Mouse (Mus musculus): ENCODE data around the gene Gm4340. TPM values are rescaled to one million over a fixed set of nuclear protein-coding genes. Genes with fewer than 3 reads are reported as not detected.
"Not testable (repeated sequence)": the region's sequence is repeated elsewhere in the genome, so short reads cannot be mapped to it uniquely, and the experiment has no call there.

Gene Gm4340
- total RNA-seq (2021): not detected
- long read RNA-seq, experiment 1: 0 reads
- long read RNA-seq, experiment 2: 0 reads

DNA sequence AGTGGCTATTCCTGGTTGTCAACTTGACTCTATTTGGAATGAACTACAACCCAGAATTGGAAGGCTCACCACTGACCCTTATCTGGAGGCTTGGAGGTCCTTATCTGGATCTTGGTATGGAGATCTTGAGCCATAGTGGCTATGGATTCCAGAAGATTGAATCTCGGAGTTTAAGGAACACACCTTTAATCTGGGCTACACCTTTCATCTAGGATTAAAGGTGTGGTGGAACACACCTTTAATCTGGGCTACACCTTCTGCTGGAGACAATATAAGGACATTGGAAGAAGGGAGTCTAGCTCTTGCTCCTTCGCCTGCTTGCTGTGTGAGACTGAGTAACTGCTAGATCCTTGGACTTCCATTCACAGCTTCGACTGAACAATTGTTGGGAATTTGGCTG, at the start of gene Gm4340:
TSS of gene Gm4340 (plus strand) at position 301 of the 400 bp plus-strand sequence.
- not testable (repeated sequence) for DNase-seq (ENCODE audit: low spot score in 2 of 2)

DNA sequence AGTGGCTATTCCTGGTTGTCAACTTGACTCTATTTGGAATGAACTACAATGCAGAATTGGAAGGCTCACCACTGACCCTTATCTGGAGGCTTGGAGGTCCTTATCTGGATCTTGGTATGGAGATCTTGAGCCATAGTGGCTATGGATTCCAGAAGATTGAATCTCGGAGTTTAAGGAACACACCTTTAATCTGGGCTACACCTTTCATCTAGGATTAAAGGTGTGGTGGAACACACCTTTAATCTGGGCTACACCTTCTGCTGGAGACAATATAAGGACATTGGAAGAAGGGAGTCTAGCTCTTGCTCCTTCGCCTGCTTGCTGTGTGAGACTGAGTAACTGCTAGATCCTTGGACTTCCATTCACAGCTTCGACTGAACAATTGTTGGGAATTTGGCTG, 42.6 kb upstream of the Gm4340 start, which contains the start of gene Gm6763:
TSS of gene Gm6763 (plus strand) at position 301 of the 400 bp plus-strand sequence.
- not testable (repeated sequence) for DNase-seq (ENCODE audit: low spot score in 2 of 2)

DNA sequence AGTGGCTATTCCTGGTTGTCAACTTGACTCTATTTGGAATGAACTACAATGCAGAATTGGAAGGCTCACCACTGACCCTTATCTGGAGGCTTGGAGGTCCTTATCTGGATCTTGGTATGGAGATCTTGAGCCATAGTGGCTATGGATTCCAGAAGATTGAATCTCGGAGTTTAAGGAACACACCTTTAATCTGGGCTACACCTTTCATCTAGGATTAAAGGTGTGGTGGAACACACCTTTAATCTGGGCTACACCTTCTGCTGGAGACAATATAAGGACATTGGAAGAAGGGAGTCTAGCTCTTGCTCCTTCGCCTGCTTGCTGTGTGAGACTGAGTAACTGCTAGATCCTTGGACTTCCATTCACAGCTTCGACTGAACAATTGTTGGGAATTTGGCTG, 34.1 kb upstream of the Gm4340 start, which contains the start of gene Gm8764:
TSS of gene Gm8764 (plus strand) at position 301 of the 400 bp plus-strand sequence.
- not testable (repeated sequence) for DNase-seq (ENCODE audit: low spot score in 2 of 2)

- not testable (repeated sequence) for DNase-seq (ENCODE audit: low spot score in 2 of 2)
These were observed 25.6 kb upstream of the Gm4340 start, which contains the start of gene Gm21304 for GRCm38 (mm10) chr10:104168215-104168614. Gm21304 (plus strand) TSS chr10:104168515.

GRCm38 (mm10) chr10:104176724-104177123, 17.1 kb upstream of the Gm4340 start, which contains the start of gene Gm21312:
Gm21312 (plus strand) TSS chr10:104177024.
- not testable (repeated sequence) for DNase-seq (ENCODE audit: low spot score in 2 of 2)

DNA sequence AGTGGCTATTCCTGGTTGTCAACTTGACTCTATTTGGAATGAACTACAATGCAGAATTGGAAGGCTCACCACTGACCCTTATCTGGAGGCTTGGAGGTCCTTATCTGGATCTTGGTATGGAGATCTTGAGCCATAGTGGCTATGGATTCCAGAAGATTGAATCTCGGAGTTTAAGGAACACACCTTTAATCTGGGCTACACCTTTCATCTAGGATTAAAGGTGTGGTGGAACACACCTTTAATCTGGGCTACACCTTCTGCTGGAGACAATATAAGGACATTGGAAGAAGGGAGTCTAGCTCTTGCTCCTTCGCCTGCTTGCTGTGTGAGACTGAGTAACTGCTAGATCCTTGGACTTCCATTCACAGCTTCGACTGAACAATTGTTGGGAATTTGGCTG, 8.6 kb upstream of the Gm4340 start, which contains the start of gene Gm20765:
TSS of gene Gm20765 (plus strand) at position 301 of the 400 bp plus-strand sequence.
- DNase-seq (ENCODE audit: low spot score in 2 of 2): not testable (repeated sequence)

GRCm38 (mm10) chr10:104209655-104210054, 15.8 kb downstream of the Gm4340 start:
- no peak for DNase-seq (ENCODE audit: low spot score in 2 of 2)

GRCm38 (mm10) chr10:104210268-104210990, 16.6 kb downstream of the Gm4340 start:
- no peak for DNase-seq (ENCODE audit: low spot score in 2 of 2)

GRCm38 (mm10) chr10:104214527-104214926, 20.7 kb downstream of the Gm4340 start:
- no peak for DNase-seq (ENCODE audit: low spot score in 2 of 2)

DNA sequence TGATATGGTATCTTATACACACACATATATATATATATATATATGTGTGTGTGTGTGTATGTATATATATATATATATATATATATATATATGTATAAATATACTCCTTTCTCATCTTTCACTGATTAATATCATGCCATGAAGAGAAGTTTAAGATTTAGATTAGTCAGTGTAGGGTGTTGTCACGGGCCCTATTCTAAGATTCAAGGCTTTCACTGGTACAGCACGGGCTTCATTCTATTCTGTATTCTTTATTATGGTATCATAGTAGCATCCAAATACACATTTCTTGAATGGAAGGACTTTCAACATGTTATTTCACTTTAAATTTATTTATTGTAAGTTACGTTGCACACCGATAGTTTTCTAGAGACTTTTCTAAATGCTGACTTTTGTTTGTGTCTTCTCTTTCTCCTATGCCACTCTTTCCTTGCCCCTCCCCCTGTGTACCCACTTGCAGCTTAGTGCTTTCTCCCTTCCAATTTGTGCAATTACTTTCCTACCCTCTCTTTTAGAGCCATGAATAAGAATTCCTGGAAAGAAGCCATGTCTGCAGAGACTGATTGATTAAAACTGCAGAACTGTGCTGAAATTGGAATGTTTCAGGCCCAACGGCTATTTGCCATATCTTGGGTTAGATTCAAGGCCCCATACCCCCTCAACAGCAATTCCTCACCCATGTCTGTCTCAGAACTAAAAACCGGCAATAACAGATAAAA, 26.6 kb downstream of the Gm4340 start:
- no peak for DNase-seq (ENCODE audit: low spot score in 2 of 2)

Other genes starting within 250 kb of the Gm4340 start
- not detected for gene Gm21293, start 51.1 kb upstream of the Gm4340 start, total RNA-seq (2021)
- gene Gm6763, start 42.5 kb upstream of the Gm4340 start, total RNA-seq (2021): not detected
- gene Gm8764, start 34.0 kb upstream of the Gm4340 start, total RNA-seq (2021): not detected
- gene Gm21304, start 25.5 kb upstream of the Gm4340 start, total RNA-seq (2021): not detected
- gene Gm21312, start 17.0 kb upstream of the Gm4340 start, total RNA-seq (2021): not detected
- gene Gm20765, start 8.5 kb upstream of the Gm4340 start, total RNA-seq (2021): not detected

All from adrenal gland, postnatal 4 days (tissue).